ENCODE assay signal across 12 mouse cellular contexts in the genomic region with DNA sequence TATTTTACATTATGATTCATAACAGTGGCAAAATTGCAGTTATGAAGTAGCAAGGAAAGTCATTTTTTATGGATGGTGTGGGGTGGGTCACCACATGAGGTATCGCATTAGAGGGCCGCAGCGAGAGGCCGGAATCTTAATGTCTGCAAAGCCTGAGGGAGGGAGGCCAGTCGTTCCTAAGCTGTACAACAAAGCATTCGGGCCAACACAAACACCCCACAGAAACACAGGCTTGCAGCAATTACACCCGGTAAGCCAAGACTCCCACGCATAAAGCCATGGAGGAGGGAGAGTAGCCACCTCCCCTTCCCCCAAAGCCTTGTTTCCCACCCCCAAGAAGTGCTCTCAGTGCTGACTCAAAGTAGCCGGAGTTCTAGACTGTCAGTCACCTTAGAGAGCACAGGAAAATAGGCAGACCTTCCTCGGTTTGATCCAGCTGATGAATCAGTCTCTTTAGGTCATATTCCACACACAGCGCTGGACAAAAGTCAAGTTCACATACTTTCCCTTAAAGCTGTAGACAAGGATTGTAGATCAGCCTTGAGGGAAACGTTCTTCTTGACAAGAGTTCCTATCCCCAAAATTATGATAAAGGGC. TPM values are rescaled to one million over a fixed set of nuclear protein-coding genes. Genes with fewer than 3 reads are reported as not detected.
A peak's percentile ranks its signal among the peaks of the same experiment; 100 is the strongest.
DNase-seq lines count a peak whose midpoint lies in the region; ATAC-seq and TF ChIP-seq lines count a peak whose summit lies in the region.
"Had no signal": no experiment of that assay in that cellular context is flagged by ENCODE, and none has a peak within 500 bp of the region (broad histone marks: within the 10 kb centered on the region; RNA-seq: fewer than 3 reads in every experiment).

No protein-coding gene starts in this region.

- WGBS in heart, embryonic 12.5 days = 72% methylated on average over 12 of the region's 12 CpGs
- 75% methylated on average over 12 of the region's 12 CpGs for whole genome bisulfite sequencing in hindbrain, embryonic 13.5 days

- H3K9me3 ChIP-seq in heart, embryonic 12.5 days (replicated peaks) = 0 out of 2 replicates have a peak, but pooled peaks cover 3% of the 10 kb centered on the region
- H3K9me3 ChIP-seq in hindbrain, embryonic 13.5 days = no peaks in the 10 kb centered on the region
- H3K9me3 ChIP-seq: midbrain, embryonic 10.5 days had no signal

- no peaks in the 10 kb centered on the region for H3K27me3 ChIP-seq in heart, embryonic 12.5 days (replicated peaks)
- H3K27me3 ChIP-seq in hindbrain, embryonic 13.5 days = no peaks in the 10 kb centered on the region

- no peak overlapping the region for H3K4me2 ChIP-seq in heart, embryonic 12.5 days
- H3K4me2 ChIP-seq in hindbrain, embryonic 13.5 days = no peak overlapping the region

- peak; percentile 94 for DNase-seq in heart, adult 11 months
- peak; percentile 4 for DNase-seq in brain, embryonic 14.5 days (ENCODE audit: low read depth)
- peak; percentile 33 for DNase-seq in heart, postnatal 4 days
- DNase-seq in ovary, adult 18-20 months (ENCODE audit: low spot score) = peak; percentile 26
- DNase-seq in thymus, postnatal 36 days = no peak
- DNase-seq in cerebellum, adult 9-11 months = no peak
- DNase-seq: B cell, adult 2 months; liver, postnatal 0 days had no signal

- H3K27ac ChIP-seq in heart, embryonic 12.5 days (ENCODE audit: poor library complexity, severe bottlenecking) = no peak overlapping the region
- no peak overlapping the region for H3K27ac ChIP-seq in hindbrain, embryonic 13.5 days
- H3K27ac ChIP-seq: midbrain, embryonic 10.5 days had no signal

- H3K4me1 ChIP-seq in heart, embryonic 12.5 days (replicated peaks) = no peaks in the 10 kb centered on the region
- H3K4me1 ChIP-seq in hindbrain, embryonic 13.5 days (replicated peaks) = no peaks in the 10 kb centered on the region
- H3K4me1 ChIP-seq: midbrain, embryonic 10.5 days had no signal

- no peak for TF ChIP-seq CTCF in brain, embryonic 14.5 days (IDR thresholded peaks at IDR 0.05; ENCODE audit: borderline replicate concordance, extremely low read depth, insufficient read depth, insufficient read length)

- no peak for TF ChIP-seq POLR2A in brain, embryonic 14.5 days (IDR thresholded peaks at IDR 0.05; ENCODE audit: borderline replicate concordance, extremely low read depth, insufficient read depth, insufficient read length, poor library complexity, severe bottlenecking)

- H3K4me3 ChIP-seq in heart, embryonic 12.5 days = no peak overlapping the region
- no peak overlapping the region for H3K4me3 ChIP-seq in hindbrain, embryonic 13.5 days
- H3K4me3 ChIP-seq: midbrain, embryonic 10.5 days had no signal

- no peaks in the 10 kb centered on the region for H3K36me3 ChIP-seq in heart, embryonic 12.5 days
- H3K36me3 ChIP-seq in hindbrain, embryonic 13.5 days = no peaks in the 10 kb centered on the region
- H3K36me3 ChIP-seq: midbrain, embryonic 10.5 days had no signal

- ATAC-seq in heart, embryonic 12.5 days (ENCODE audit: insufficient number of reproducible peaks, low FRiP score) = no peak
- ATAC-seq in hindbrain, embryonic 13.5 days (ENCODE audit: low FRiP score) = no peak
- ATAC-seq: hindbrain, embryonic 16.5 days; liver, postnatal 0 days had no signal

- no peak overlapping the region for H3K9ac ChIP-seq in heart, embryonic 12.5 days
- H3K9ac ChIP-seq in hindbrain, embryonic 13.5 days = no peak overlapping the region
- H3K9ac ChIP-seq: liver, postnatal 0 days had no signal

RNA-seq across cellular contexts. Expression of a gene that starts 51.2 kb away (rescaled TPM):
- not detected in 2 replicates for polyA plus RNA-seq in heart, embryonic 12.5 days (2016; fragmentation: Nextera tagmentation; extraction: Ambion mirVana)
- 0.15 and 0.23 TPM in 2 replicates for polyA plus RNA-seq in brain, embryonic 14.5 days (2012; rRNA removed)
- under 1 TPM in 1 of 2 experiments, not detected in 1; 0.09 TPM for total RNA-seq in heart, postnatal 4 days (2021)
- 0.26 and 0.35 TPM in 2 replicates for polyA plus RNA-seq in hindbrain, embryonic 13.5 days (2015; fragmentation: Nextera tagmentation; extraction: Ambion mirVana)

Comparison
In these comparisons a context has a peak if more than half of its experiments do, and no peak if none do; other contexts are left out.
1. DNase-seq: peak in heart, adult 11 months (single experiment), brain, embryonic 14.5 days (single experiment), heart, postnatal 4 days (single experiment) and ovary, adult 18-20 months (single experiment); none in thymus, postnatal 36 days (0 of 2) and cerebellum, adult 9-11 months (single experiment).